Mouse (Mus musculus): ENCODE measurements around the gene Cnr2. TPM values are rescaled to one million over a fixed set of nuclear protein-coding genes. Genes with fewer than 3 reads are reported as not detected.

Cnr2 gene
- polyA plus RNA-seq, 1 experiment from 2014 or later: 0.90 TPM

DNA sequence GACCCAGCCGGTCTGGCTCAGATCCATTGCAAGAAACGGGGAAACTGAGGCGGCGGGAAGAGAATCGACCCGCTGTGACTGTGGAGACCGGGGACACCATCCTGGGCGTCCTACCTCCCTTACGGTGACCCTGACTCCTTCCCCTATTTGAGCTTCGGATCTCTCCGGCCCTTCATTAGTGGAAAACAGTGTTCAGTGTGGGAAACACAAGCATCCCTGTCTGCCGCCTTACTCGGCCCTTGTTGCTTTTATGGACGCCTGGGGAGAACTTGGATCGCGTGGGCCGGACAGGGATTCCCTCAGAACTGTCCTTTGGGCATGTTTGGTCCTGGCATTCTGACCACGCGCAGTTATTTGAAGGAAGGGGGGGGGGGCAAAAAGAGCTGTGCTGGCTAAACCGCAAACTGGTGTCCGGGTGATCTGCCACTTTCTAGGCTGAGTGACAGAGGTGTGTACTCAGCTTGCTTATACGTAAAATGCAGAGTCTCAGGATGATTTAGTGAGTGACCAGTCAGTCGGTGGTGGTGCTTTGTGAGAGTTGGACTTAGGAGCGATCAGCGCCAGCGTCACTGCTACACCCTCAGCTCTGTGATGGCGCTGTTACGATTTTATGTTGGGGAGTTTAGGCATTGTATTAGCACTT is 51.6 kb downstream of the Cnr2 start:
- Histone ChIP-seq H3K36me3 (ENCODE audit: control insufficient read depth, insufficient read depth, low read length) (peaks cover 10% of the 10 kb centered on the region), H3K27ac (ENCODE audit: low read length) (peak overlapping the region; percentile 75), H3K4me2 (ENCODE audit: low read depth, low read length) (peak overlapping the region; percentile 82), H3K4me1 (ENCODE audit: control insufficient read depth, insufficient read depth, low read length) (0 out of 2 replicates have a peak, but pooled peaks cover 6% of the 10 kb centered on the region), H3K4me3 (replicated peaks; ENCODE audit: low read length) (peak overlapping the region; percentile 83), H3K9me3 (replicated peaks; ENCODE audit: control insufficient read depth, low read length) (no peaks in the 10 kb centered on the region), H3K27me3 (ENCODE audit: control insufficient read depth, insufficient read depth, low read length) (no peaks in the 10 kb centered on the region), H3K9ac (ENCODE audit: low read length) (peak overlapping the region; percentile 86)
- 1% methylated on average over 28 of the region's 28 CpGs for WGBS
- peak; percentile 11; the same call in 1 of the 2 replicates for ATAC-seq (ENCODE audit: insufficient read depth, low FRiP score)

DNA sequence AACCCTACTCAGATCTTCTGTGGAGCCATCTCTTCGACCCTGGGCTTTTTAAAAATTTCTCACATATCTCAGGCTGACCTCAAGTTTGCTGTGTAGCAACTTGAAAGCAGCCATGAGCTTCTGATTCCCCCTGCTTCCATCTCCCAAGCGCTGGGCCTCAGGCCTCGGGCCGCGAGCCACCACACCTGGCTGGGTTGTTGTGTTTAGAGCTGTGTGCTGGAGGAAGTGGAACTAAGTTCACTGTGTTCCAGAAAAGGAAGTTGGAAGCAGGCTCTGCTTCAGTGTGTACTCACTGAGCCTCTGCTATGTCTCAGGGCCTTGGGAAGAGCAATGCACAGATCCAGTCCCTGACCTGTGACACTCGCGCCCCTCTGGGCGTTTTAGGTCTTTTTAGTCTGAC is 52.9 kb downstream of the Cnr2 start:
- H3K4me1 ChIP-seq (ENCODE audit: control insufficient read depth, insufficient read depth, low read length): 0 out of 2 replicates have a peak, but pooled peaks cover 6% of the 10 kb centered on the region
- no peaks in the 10 kb centered on the region for H3K27me3 ChIP-seq (ENCODE audit: control insufficient read depth, insufficient read depth, low read length)
- H3K4me2 ChIP-seq (ENCODE audit: low read depth, low read length): no peak overlapping the region; the same call in 1 of the 2 replicates
- ATAC-seq (ENCODE audit: insufficient read depth, low FRiP score): no peak
- H3K9me3 ChIP-seq (replicated peaks; ENCODE audit: control insufficient read depth, low read length): no peaks in the 10 kb centered on the region
- H3K36me3 ChIP-seq (ENCODE audit: control insufficient read depth, insufficient read depth, low read length): peaks cover 18% of the 10 kb centered on the region
- WGBS: 83% methylated on average over 8 of the region's 8 CpGs
- no peak overlapping the region for H3K4me3 ChIP-seq (replicated peaks; ENCODE audit: low read length)
- H3K9ac ChIP-seq (ENCODE audit: low read length): no peak overlapping the region
- no peak overlapping the region for H3K27ac ChIP-seq (ENCODE audit: low read length)

DNA sequence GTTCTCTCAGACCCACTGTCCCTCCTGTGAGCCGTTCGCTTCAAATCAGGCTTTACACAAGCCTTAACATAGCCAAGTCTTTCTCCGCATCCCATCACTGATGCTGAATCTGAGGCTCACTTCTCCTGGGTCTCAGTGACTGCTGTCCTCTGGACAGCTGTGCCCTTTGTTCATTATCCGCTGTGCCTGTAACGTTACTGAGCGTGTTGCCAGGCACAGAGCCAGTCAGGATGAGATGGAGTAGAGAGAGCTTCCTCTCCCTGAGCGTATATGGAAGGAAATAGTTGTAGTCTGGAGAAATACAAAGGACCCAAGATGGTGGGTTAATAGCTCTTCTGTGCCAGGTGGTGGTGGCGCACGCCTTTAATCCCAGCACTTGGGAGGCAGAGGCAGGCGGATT is 54.3 kb downstream of the Cnr2 start:
- H3K4me2 ChIP-seq (ENCODE audit: low read depth, low read length): no peak overlapping the region
- H3K4me3 ChIP-seq (replicated peaks; ENCODE audit: low read length): no peak overlapping the region
- H3K27me3 ChIP-seq (ENCODE audit: control insufficient read depth, insufficient read depth, low read length): no peaks in the 10 kb centered on the region
- 0 out of 2 replicates have a peak, but pooled peaks cover 6% of the 10 kb centered on the region for H3K4me1 ChIP-seq (ENCODE audit: control insufficient read depth, insufficient read depth, low read length)
- no peak for ATAC-seq (ENCODE audit: insufficient read depth, low FRiP score)
- H3K27ac ChIP-seq (ENCODE audit: low read length): no peak overlapping the region
- H3K9me3 ChIP-seq (replicated peaks; ENCODE audit: control insufficient read depth, low read length): no peaks in the 10 kb centered on the region
- H3K36me3 ChIP-seq (ENCODE audit: control insufficient read depth, insufficient read depth, low read length): peaks cover 21% of the 10 kb centered on the region
- no peak overlapping the region for H3K9ac ChIP-seq (ENCODE audit: low read length)
- 77% methylated on average over 10 of the region's 10 CpGs for WGBS

DNA sequence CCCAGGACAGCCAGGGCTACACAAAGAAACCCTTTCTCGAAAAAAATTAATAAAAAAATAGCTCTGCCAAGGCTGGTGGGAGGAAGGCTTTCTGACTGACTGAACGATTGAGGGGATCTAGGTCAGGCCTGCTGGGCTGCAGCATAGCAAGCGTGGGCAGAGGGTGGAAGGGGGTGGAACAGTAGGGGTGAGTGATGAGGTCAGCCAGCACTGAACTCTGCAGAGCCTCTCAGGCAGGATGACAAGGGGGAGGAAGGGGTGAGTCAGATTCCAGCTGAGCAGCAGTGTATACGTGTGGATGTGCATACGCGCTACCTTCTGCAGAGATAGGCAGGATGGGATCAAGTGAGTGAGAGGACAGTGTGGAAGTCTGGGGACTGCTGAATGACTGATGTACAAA is 54.7 kb downstream of the Cnr2 start:
- 50% methylated on average over 6 of the region's 6 CpGs for WGBS
- Histone ChIP-seq H3K27me3 (ENCODE audit: control insufficient read depth, insufficient read depth, low read length) (no peaks in the 10 kb centered on the region), H3K27ac (ENCODE audit: low read length) (no peak overlapping the region), H3K4me3 (replicated peaks; ENCODE audit: low read length) (no peak overlapping the region), H3K4me2 (ENCODE audit: low read depth, low read length) (no peak overlapping the region), H3K9me3 (replicated peaks; ENCODE audit: control insufficient read depth, low read length) (no peaks in the 10 kb centered on the region), H3K36me3 (ENCODE audit: control insufficient read depth, insufficient read depth, low read length) (peaks cover 21% of the 10 kb centered on the region), H3K4me1 (ENCODE audit: control insufficient read depth, insufficient read depth, low read length) (0 out of 2 replicates have a peak, but pooled peaks cover 6% of the 10 kb centered on the region), H3K9ac (ENCODE audit: low read length) (no peak overlapping the region)
- ATAC-seq (ENCODE audit: insufficient read depth, low FRiP score): no peak

DNA sequence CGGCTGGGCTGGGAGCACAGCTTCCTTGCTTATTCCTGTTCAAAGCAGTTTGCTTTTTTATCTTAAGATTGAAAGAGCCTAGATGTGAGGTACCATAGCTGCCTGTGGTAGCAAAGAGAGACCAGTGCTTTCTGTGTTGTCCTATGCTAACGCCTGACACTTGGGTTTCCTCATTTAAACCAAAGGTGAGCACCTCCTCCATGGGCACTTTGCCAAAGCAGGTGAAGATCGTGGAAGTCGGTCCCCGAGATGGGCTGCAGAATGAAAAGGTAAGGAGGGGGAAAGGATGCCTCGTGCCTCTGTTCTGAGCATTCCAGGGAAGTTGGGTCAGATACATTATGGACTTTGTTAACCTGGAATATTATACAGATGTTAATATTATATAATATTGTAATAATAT is 55.2 kb downstream of the Cnr2 start:
- 72% methylated on average over 6 of the region's 6 CpGs for WGBS
- H3K4me1 ChIP-seq (ENCODE audit: control insufficient read depth, insufficient read depth, low read length): 0 out of 2 replicates have a peak, but pooled peaks cover 6% of the 10 kb centered on the region
- H3K9me3 ChIP-seq (replicated peaks; ENCODE audit: control insufficient read depth, low read length): no peaks in the 10 kb centered on the region
- H3K27ac ChIP-seq (ENCODE audit: low read length): no peak overlapping the region
- H3K9ac ChIP-seq (ENCODE audit: low read length): no peak overlapping the region
- peaks cover 21% of the 10 kb centered on the region for H3K36me3 ChIP-seq (ENCODE audit: control insufficient read depth, insufficient read depth, low read length)
- H3K27me3 ChIP-seq (ENCODE audit: control insufficient read depth, insufficient read depth, low read length): no peaks in the 10 kb centered on the region
- H3K4me2 ChIP-seq (ENCODE audit: low read depth, low read length): no peak overlapping the region
- ATAC-seq (ENCODE audit: insufficient read depth, low FRiP score): no peak
- no peak overlapping the region for H3K4me3 ChIP-seq (replicated peaks; ENCODE audit: low read length)

DNA sequence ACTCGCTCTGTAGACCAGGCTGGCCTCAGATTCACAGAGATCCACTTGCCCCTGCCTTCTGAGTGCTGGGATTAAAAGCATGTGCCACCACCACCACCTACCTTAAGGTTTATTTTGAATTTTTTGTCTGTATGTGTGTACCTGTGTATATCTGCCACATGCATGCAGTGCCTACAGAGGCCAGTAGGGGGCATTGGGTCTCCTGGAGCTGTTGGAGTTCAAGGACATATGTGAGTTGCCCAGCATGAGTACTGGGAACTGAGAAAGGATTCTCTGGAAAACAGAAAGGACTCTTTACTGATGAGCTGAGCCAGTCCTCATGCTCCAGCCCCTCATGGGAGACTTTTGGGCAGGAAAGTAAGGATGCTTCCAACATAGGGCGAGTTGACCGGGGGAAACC is 56.3 kb downstream of the Cnr2 start:
- no peak overlapping the region for H3K9ac ChIP-seq (ENCODE audit: low read length)
- H3K4me1 ChIP-seq (ENCODE audit: control insufficient read depth, insufficient read depth, low read length): 0 out of 2 replicates have a peak, but pooled peaks cover 4% of the 10 kb centered on the region
- H3K36me3 ChIP-seq (ENCODE audit: control insufficient read depth, insufficient read depth, low read length): peaks cover 21% of the 10 kb centered on the region
- ATAC-seq (ENCODE audit: insufficient read depth, low FRiP score): no peak
- 95% methylated on average over 3 of the region's 3 CpGs for WGBS
- no peaks in the 10 kb centered on the region for H3K9me3 ChIP-seq (replicated peaks; ENCODE audit: control insufficient read depth, low read length)
- no peak overlapping the region for H3K4me3 ChIP-seq (replicated peaks; ENCODE audit: low read length)
- H3K4me2 ChIP-seq (ENCODE audit: low read depth, low read length): no peak overlapping the region
- no peak overlapping the region for H3K27ac ChIP-seq (ENCODE audit: low read length)
- no peaks in the 10 kb centered on the region for H3K27me3 ChIP-seq (ENCODE audit: control insufficient read depth, insufficient read depth, low read length)

DNA sequence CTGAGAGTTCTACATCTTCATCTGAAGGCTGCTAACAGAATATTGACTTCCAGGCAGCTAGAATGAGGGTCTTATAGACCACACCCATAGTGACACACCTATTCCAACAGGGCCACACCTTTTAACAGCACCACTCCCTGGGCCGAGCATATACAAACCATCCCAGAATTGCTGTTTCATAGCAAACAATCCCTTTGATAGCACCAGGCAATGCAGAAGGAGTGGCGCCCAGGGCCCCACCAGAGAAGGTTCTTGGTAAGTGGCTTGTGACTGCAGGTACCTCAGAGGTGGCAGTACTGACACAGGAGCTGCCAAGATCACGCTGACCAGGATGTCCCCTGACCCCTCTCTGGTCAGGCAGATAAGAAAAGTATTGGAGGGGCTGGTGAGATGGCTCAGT is 58.0 kb downstream of the Cnr2 start:
- WGBS: 72% methylated on average over 3 of the region's 3 CpGs
- H3K9ac ChIP-seq (ENCODE audit: low read length): no peak overlapping the region
- peaks cover 21% of the 10 kb centered on the region for H3K36me3 ChIP-seq (ENCODE audit: control insufficient read depth, insufficient read depth, low read length)
- no peaks in the 10 kb centered on the region for H3K27me3 ChIP-seq (ENCODE audit: control insufficient read depth, insufficient read depth, low read length)
- no peak for ATAC-seq (ENCODE audit: insufficient read depth, low FRiP score)
- H3K4me2 ChIP-seq (ENCODE audit: low read depth, low read length): no peak overlapping the region
- H3K27ac ChIP-seq (ENCODE audit: low read length): no peak overlapping the region
- H3K9me3 ChIP-seq (replicated peaks; ENCODE audit: control insufficient read depth, low read length): no peaks in the 10 kb centered on the region
- H3K4me3 ChIP-seq (replicated peaks; ENCODE audit: low read length): no peak overlapping the region
- 0 out of 2 replicates have a peak, but pooled peaks cover 4% of the 10 kb centered on the region for H3K4me1 ChIP-seq (ENCODE audit: control insufficient read depth, insufficient read depth, low read length)

DNA sequence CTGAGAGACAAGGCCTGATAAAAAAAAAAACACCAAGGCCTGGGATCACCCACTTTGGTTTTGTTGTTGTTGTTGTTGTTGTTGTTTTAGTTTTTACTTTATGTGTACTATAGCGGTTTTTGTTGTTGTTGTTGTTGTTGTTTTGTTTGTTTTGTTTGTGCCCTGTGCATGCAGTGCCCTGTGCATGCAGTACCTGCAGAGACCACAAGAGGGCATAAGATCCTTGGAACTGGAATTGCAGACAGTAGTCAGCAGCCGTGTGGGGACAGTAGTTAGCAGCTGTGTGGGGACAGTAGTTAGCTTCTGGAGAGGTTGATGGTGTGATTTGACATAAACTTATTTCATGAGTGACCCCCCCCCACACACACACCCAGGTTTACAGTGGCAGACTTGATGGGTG is 59.0 kb downstream of the Cnr2 start:
- 20% methylated on average over 2 of the region's 2 CpGs for WGBS
- Histone ChIP-seq H3K4me1 (ENCODE audit: control insufficient read depth, insufficient read depth, low read length) (no peaks in the 10 kb centered on the region), H3K9me3 (replicated peaks; ENCODE audit: control insufficient read depth, low read length) (no peaks in the 10 kb centered on the region), H3K27me3 (ENCODE audit: control insufficient read depth, insufficient read depth, low read length) (no peaks in the 10 kb centered on the region), H3K9ac (ENCODE audit: low read length) (no peak overlapping the region), H3K36me3 (ENCODE audit: control insufficient read depth, insufficient read depth, low read length) (peaks cover 24% of the 10 kb centered on the region), H3K27ac (ENCODE audit: low read length) (no peak overlapping the region), H3K4me3 (replicated peaks; ENCODE audit: low read length) (no peak overlapping the region), H3K4me2 (ENCODE audit: low read depth, low read length) (no peak overlapping the region)
- ATAC-seq (ENCODE audit: insufficient read depth, low FRiP score): no peak

DNA sequence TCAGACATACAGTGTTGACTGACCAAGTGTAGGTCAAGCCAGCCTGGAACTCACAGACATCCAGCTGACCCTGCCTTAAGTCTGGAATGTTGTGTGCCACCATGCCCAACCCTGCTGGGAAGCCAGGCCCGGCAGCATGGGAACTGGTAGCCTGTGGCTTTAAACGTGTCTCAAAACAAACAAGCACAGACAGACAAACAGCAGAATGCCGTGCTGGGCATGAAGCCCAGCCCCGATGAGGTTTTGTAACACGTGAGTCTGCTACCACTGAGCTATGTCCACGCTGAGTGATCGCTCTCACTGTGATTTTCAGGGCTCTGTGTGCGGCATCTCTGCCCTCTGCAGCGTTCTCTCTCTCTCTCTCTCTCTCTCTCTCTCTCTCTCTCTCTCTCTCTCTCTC is 60.7 kb downstream of the Cnr2 start:
- Histone ChIP-seq H3K9ac (ENCODE audit: low read length) (no peak overlapping the region), H3K36me3 (ENCODE audit: control insufficient read depth, insufficient read depth, low read length) (peaks cover 26% of the 10 kb centered on the region), H3K4me2 (ENCODE audit: low read depth, low read length) (no peak overlapping the region), H3K27me3 (ENCODE audit: control insufficient read depth, insufficient read depth, low read length) (no peaks in the 10 kb centered on the region), H3K4me3 (replicated peaks; ENCODE audit: low read length) (no peak overlapping the region), H3K27ac (ENCODE audit: low read length) (no peak overlapping the region), H3K4me1 (ENCODE audit: control insufficient read depth, insufficient read depth, low read length) (no peaks in the 10 kb centered on the region), H3K9me3 (replicated peaks; ENCODE audit: control insufficient read depth, low read length) (no peaks in the 10 kb centered on the region)
- ATAC-seq (ENCODE audit: insufficient read depth, low FRiP score): no peak
- WGBS: 81% methylated on average over 9 of the region's 9 CpGs
